Mouse (Mus musculus) telencephalon, adult 2 months (tissue): ENCODE results near the gene Gnb5.

Source experiments
- DNase-seq: peaks from one replicate; pipeline ENCODE4 v3.0.0-alpha.2; 2011; ENCODE audit warnings: low read depth, low spot score

Gnb5 gene

GRCm38 (mm10) chr9:75306126-75306898, at the start of gene Gnb5:
Gene Gnb5 (plus strand): TSS chr9:75306288.
- DNase-seq = no peak

- no peak for DNase-seq
These were observed 47.3 kb upstream of the Gnb5 start for GRCm38 (mm10) chr9:75258792-75259191.

- no peak for DNase-seq
These were observed 46.4 kb upstream of the Gnb5 start for GRCm38 (mm10) chr9:75259656-75260055.

GRCm38 (mm10) chr9:75261332-75261872, 44.7 kb upstream of the Gnb5 start:
- DNase-seq = no peak

- no peak for DNase-seq
These were observed 43.8 kb upstream of the Gnb5 start for GRCm38 (mm10) chr9:75262235-75262826.

- DNase-seq = no peak
These were observed 41.9 kb upstream of the Gnb5 start for GRCm38 (mm10) chr9:75264008-75264718.

GRCm38 (mm10) chr9:75267147-75267546, 38.9 kb upstream of the Gnb5 start:
- no peak for DNase-seq

- DNase-seq = no peak
These were observed 35.7 kb upstream of the Gnb5 start for GRCm38 (mm10) chr9:75270382-75270781.

- DNase-seq = no peak
These were observed 34.5 kb upstream of the Gnb5 start for GRCm38 (mm10) chr9:75271539-75271938.

- no peak for DNase-seq
These were observed 32.4 kb upstream of the Gnb5 start for GRCm38 (mm10) chr9:75273646-75274045.

GRCm38 (mm10) chr9:75274486-75274885, 31.6 kb upstream of the Gnb5 start:
- no peak for DNase-seq

- no peak for DNase-seq
These were observed 31.0 kb upstream of the Gnb5 start for GRCm38 (mm10) chr9:75275051-75275450.

GRCm38 (mm10) chr9:75280814-75281213, 25.3 kb upstream of the Gnb5 start:
- no peak for DNase-seq

GRCm38 (mm10) chr9:75282179-75282578, 23.9 kb upstream of the Gnb5 start:
- DNase-seq = no peak

GRCm38 (mm10) chr9:75282830-75283229, 23.3 kb upstream of the Gnb5 start:
- DNase-seq = peak; percentile 75

GRCm38 (mm10) chr9:75283636-75284035, 22.5 kb upstream of the Gnb5 start:
- DNase-seq = no peak

- DNase-seq = no peak
These were observed 20.7 kb upstream of the Gnb5 start for GRCm38 (mm10) chr9:75285363-75285762.

- DNase-seq = no peak
These were observed 18.5 kb upstream of the Gnb5 start for GRCm38 (mm10) chr9:75287636-75288035.

GRCm38 (mm10) chr9:75289545-75289944, 16.5 kb upstream of the Gnb5 start:
- DNase-seq = no peak

- DNase-seq = no peak
These were observed 6.7 kb upstream of the Gnb5 start for GRCm38 (mm10) chr9:75299342-75299741.

- DNase-seq = no peak
These were observed 3.1 kb upstream of the Gnb5 start for GRCm38 (mm10) chr9:75303033-75303432.

GRCm38 (mm10) chr9:75303701-75304261, 2.3 kb upstream of the Gnb5 start:
- DNase-seq = no peak
